Mouse (Mus musculus): ENCODE data around the gene Aldoc. TPM values are rescaled to one million over a fixed set of nuclear protein-coding genes. Genes with fewer than 3 reads are reported as not detected.
A peak's percentile ranks its signal among the peaks of the same experiment; 100 is the strongest.

Gene Aldoc
- total RNA-seq, 1 experiment from 2014 or later = 23.2 TPM

DNA sequence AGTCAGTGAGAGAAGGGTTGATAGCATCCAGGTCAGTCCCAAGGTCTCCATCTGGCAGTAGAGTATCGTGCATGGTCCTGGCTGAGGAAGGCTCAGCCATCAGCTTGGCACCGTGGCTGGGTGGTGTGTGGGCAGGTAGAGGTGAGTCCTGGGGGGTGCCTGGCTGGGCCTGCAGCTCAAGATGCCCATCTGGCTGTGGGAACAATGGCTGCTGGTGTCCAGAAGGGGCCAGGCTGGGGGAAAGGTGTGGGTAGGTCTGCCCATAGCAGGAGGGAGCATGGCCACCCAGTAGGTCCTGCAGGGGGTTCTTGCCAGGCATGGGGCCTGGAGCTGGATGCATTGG, 38.0 kb downstream of the Aldoc start:
- DNase-seq = no peak

DNA sequence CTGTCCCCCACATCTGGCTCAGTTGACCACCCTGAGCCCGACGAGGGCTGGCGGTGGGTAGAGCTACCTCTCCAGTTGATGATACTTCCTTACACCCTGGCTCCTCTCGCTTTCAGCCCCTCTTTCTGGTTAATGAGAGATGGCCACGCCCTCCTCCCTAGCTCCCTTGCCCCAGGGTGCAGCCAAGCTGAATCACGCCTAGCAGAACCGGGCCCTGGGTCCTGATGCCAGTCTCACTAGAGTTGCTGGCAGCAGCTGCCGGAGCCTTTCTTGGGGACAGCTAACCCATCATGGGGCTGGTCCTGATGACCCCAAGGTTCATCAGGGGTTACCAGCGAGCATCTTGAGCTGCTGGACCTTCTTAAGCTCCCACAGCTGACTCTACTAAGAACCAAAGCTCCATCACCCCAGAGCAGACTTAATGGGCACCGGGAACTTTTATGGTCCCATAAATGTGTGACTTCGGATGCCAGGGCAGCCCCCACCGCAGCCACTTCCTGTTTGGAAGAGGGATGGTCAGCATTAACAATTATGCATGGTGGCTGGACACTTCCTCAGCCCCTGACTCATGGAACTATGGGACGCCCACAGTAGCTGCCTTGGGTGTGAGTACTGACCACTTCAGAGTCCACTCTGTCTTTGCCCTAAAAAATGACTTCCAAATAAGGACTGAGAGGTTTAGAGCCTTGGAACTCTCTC, 40.7 kb downstream of the Aldoc start:
- DNase-seq = no peak

DNA sequence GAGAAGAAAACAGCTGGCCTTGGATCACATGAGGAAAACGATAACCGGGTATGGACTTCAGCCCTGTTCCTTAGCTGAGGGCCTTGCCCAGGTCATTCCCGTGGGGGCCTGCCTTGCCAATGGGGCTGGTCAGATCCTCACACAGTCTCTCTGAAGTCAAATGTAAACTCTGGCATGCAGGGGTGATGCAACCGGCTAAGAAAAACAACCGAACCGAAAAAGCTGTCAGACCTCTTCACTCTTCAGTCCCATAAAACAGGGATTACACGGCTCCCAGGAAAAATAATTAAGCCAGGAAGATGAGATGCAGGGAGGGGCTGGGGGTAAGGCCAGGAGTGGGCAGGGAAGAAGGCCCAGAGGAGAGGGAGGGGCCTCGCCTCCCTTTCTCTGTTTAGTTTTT, 41.3 kb downstream of the Aldoc start:
- peak; percentile 42 for DNase-seq

DNA sequence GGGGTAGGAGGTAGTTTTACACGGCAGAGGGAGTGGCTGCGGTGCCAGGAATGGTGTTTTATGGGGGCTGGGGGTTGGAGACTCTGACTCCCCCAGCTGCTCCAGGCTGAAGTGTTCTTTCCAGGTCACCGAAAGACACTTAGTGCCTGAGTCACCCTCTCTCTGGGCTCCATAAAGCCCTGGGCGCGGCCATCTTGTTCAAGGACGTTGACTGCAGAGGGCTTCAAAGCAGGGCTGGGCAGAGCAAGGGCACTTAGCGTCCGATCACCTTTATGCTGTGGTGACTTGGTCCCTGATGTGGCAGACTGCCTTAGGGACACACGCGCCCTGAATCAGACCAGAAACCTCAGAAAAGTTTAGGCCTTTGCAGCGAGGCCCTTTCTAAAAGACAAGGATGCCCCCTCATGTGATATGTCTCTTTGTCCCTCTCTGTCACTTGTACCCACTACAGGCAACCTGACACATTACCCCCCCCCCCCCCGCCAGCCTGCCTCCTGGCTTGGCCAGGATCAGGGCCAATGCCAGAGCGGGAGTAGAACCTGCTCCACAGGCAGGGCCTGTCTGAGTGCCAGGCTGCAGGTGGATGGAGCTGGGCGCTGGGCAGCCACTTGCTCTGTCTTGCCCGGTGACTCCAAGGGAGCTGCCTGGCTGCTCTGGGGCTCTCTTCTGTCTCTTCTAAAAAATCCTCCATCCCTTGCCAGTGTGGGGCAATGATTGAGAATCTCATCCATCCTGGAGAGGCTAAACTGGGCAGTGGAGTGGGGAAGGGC, 44.9 kb downstream of the Aldoc start:
- DNase-seq = peak; percentile 46

DNA sequence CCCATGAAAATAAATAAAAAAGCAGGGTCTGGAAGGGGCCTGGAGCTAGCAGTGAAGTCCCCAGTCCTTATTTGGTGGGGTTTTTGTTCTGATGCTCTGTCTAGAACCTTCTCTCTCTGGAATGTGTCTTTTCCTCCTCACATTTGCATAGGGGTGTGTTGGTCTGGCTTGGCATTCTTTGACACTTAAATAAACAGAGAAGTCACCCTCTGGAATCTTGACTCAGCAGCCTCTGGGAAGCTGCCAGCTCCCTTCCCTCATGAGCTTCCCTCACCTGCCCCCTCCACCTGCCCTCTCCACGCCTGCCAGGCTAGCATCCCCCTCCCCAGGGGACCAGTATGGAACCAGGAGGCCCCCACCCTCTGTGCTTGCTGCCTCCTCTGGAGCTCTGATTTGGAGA, 47.6 kb downstream of the Aldoc start:
- DNase-seq = peak; percentile 65

DNA sequence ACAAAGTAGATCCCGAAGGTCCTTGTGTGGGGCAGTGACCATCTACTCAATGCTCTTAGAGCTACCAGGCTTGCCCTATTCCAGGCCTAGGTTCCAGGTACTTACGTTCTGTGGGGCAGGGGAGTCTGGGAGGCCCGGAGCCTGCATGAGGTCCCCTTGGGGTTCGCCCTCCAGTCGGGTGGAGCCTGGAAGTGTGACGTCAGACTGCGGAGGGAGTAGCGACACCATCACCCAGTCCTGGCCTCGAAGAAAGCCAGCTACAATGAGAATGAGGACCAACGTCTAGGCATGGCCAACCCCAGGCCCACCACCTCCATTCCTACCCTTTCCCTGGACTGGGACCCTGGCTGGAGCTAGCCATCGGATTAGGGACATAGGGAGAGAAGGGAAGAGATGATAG, 48.9 kb downstream of the Aldoc start:
- DNase-seq = no peak

DNA sequence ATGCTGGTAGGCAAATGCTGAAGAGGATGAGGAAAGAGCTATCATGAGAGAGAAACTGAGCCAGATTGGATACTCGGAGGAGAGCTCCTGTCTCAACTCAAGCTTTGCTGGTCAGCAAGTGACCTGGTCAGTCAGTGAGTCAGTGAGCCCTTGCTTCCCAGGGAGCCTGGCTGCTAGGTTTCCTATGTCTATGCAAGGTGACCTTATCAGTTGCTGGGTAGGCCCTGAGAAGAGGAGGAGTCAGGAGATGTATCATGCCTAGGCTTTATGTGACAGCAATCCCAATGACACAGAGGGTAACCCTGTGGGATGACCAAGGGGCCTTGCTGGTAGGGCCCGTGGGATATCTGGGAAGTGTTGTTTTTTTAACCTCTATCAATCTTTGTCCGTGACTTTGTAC, 49.4 kb downstream of the Aldoc start:
- DNase-seq = peak; percentile 37

DNA sequence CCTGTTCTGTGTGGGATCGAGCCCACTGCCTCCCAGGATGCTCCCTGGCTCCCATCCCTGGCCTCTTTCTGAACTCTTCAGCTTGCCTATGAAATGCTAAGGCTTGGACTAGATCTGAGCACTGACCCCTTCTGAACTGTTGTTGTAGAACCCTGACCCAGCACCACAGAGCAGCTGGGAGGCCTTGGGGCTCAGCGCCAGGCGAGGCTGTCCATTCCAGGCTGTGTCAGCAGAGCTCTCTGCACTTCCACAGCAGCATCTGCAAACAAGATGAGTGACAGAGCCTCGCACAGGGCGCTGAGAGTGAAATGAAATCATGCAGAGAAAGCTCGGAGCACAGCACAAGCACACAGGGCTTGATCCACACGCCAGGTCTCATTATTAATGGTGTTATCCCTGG, 49.8 kb downstream of the Aldoc start:
- DNase-seq = peak; percentile 82

DNA sequence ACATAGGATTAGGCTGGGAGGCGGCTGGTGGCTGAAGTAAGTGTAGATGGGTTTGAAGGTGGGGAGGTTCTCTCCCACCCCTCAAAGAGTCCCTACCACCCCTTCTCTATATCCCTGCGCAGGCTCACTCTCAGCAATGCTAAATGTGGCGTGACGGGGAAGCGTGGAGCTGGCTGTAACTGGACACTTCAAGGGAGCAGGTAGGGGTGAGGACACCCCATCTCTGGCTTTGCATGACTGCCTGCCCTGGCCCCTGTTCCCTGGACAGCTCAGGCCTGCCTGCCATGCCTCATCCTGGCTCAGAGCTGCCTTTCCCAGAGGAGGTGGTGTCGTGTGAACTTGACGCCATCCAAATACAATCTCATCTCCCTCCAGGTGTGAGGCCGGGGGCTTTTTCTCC, 51.4 kb downstream of the Aldoc start:
- DNase-seq = no peak

Other genes with a start within 250 kb of the Aldoc start
- gene Eral1, start 242.6 kb upstream of the Aldoc start, total RNA-seq (2021) = 33.6 and 36.0 TPM in 2 replicates
- 23.3 and 23.9 TPM in 2 replicates for gene Fam222b, start 228.3 kb upstream of the Aldoc start, total RNA-seq (2021)
- 35.6 and 42.3 TPM in 2 replicates for gene Traf4, start 157.4 kb upstream of the Aldoc start, total RNA-seq (2021)
- 15.7 and 17.6 TPM in 2 replicates for gene Nek8, start 146.3 kb upstream of the Aldoc start, total RNA-seq (2021)
- gene Tlcd1, start 146.3 kb upstream of the Aldoc start, total RNA-seq (2021) = 73.0 and 107 TPM in 2 replicates
- gene Rpl23a, start 139.4 kb upstream of the Aldoc start, total RNA-seq (2021) = 1,910 and 2,113 TPM in 2 replicates
- gene Rab34, start 134.5 kb upstream of the Aldoc start, total RNA-seq (2021) = 90.8 and 97.4 TPM in 2 replicates
- gene Proca1, start 129.6 kb upstream of the Aldoc start, total RNA-seq (2021) = 14.6 and 16.8 TPM in 2 replicates
- gene Sdf2, start 77.2 kb upstream of the Aldoc start, total RNA-seq (2021) = 96.9 and 111 TPM in 2 replicates
- gene Supt6, start 77.0 kb upstream of the Aldoc start, total RNA-seq (2021) = 65.2 and 74.6 TPM in 2 replicates
- 163 and 168 TPM in 2 replicates for gene 2610507B11Rik, start 61.2 kb upstream of the Aldoc start, total RNA-seq (2021)
- gene BC030499, start 32.1 kb upstream of the Aldoc start, total RNA-seq (2021) = 1.3 and 1.7 TPM in 2 replicates
- gene Spag5, start 21.4 kb upstream of the Aldoc start, total RNA-seq (2021) = 9.5 and 10.7 TPM in 2 replicates
- 57.0 and 63.2 TPM in 2 replicates for gene Pigs, start 5.4 kb downstream of the Aldoc start, total RNA-seq (2021)
- gene Unc119, start 20.5 kb downstream of the Aldoc start, total RNA-seq (2021) = 27.3 and 45.5 TPM in 2 replicates
- 0.36 and 0.86 TPM in 2 replicates for gene Foxn1, start 63.6 kb downstream of the Aldoc start, total RNA-seq (2021)
- not detected in 2 replicates for gene Slc13a2, start 99.2 kb downstream of the Aldoc start, total RNA-seq (2021)
- 46.2 and 57.5 TPM in 2 replicates for gene Slc46a1, start 142.7 kb downstream of the Aldoc start, total RNA-seq (2021)
- gene Sarm1, start 174.8 kb downstream of the Aldoc start, total RNA-seq (2021) = 6.1 and 6.7 TPM in 2 replicates
- gene Vtn, start 176.1 kb downstream of the Aldoc start, total RNA-seq (2021) = 1.1 and 23.3 TPM in 2 replicates
- gene Sebox, start 180.5 kb downstream of the Aldoc start, total RNA-seq (2021) = not detected in 2 replicates
- 32.1 and 35.9 TPM in 2 replicates for gene Tmem199, start 189.2 kb downstream of the Aldoc start, total RNA-seq (2021)
- gene Poldip2, start 189.2 kb downstream of the Aldoc start, total RNA-seq (2021) = 155 and 159 TPM in 2 replicates
- 40.6 and 45.9 TPM in 2 replicates for gene Tnfaip1, start 213.4 kb downstream of the Aldoc start, total RNA-seq (2021)
- 81.9 and 97.8 TPM in 2 replicates for gene Ift20, start 213.4 kb downstream of the Aldoc start, total RNA-seq (2021)
- gene Tmem97, start 227.8 kb downstream of the Aldoc start, total RNA-seq (2021) = 63.8 and 70.1 TPM in 2 replicates

Measured in adrenal gland, postnatal 25 days (tissue).